Mouse (Mus musculus): Measurements from ENCODE around the gene Spata31d1d. TPM values are rescaled to one million over a fixed set of nuclear protein-coding genes. Genes with fewer than 3 reads are reported as not detected.
"Not testable (repeated sequence)": the region's sequence is repeated elsewhere in the genome, so short reads cannot be mapped to it uniquely, and the experiment has no call there.

Gene Spata31d1d
- polyA plus RNA-seq (2012; rRNA removed) (0.02 TPM in 1 of 2 replicates, not detected in the other), polyA plus RNA-seq (2014; fragmentation: Nextera tagmentation; extraction: Ambion mirVana) (0.03 TPM in 1 of 2 replicates, not detected in the other)

DNA sequence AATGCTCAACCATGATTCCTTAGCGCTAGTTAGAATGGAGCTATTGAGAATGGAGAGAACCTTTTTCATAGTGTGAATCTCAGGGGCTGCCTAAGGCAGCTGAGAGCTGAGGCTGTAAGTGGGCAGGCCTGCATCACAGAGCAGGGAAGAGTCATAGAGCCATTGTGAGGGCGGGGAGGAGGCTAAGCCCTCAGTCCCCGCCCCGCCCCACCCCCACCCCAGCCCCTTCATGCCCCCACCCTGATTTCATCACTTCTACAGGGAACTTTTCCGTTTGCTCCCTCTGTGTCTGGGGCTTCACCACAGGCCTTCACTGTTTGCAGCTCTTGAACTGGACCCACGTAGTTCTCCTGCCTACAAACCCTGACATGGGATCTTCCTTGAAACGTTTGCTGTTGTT is at the start of gene Spata31d1d:
Gene Spata31d1d (minus strand): TSS at position 101 of the 400 bp plus-strand sequence.
- no peak for ATAC-seq (ENCODE audit: insufficient read depth)
- Histone ChIP-seq H3K36me3 (replicated peaks; ENCODE audit: control insufficient read depth, insufficient read depth, low read depth) (no peaks in the 10 kb centered on the region), H3K27me3 (ENCODE audit: control insufficient read depth, insufficient read depth, low read length) (peaks cover 5% of the 10 kb centered on the region; the same call in 1 of the 2 replicates), H3K4me2 (ENCODE audit: low read depth) (no peak within 1 kb of the TSS), H3K9me3 (ENCODE audit: control insufficient read depth, low read length) (no peaks in the 10 kb centered on the region), H3K4me1 (replicated peaks; ENCODE audit: control insufficient read depth in 2 of 2, insufficient read depth in 2 of 2, low read length in 1 of 2) (peaks cover 34 to 43% of the 10 kb centered on the region in 2 experiments), H3K27ac (peak within 1 kb of the TSS; percentile 28; the same call in 1 of the 2 replicates), H3K4me3 (ENCODE audit: insufficient read depth in 1 of 2, low read depth in 2 of 2, low read length in 2 of 2) (no peak within 1 kb of the TSS), H3K9ac (replicated peaks) (no peak within 1 kb of the TSS)
- 22% methylated on average over 7 of the region's 7 CpGs for WGBS (ENCODE audit: insufficient replicate concordance)
- TF ChIP-seq EP300 (IDR thresholded peaks at IDR 0.05; ENCODE audit: low read depth) (no peak), CTCF (IDR thresholded peaks at IDR 0.05; ENCODE audit: low read depth) (no peak)
- no peak for DNase-seq (ENCODE audit: low read depth in 3 of 3, low spot score in 3 of 3)

- not testable (repeated sequence) for H3K9me3 ChIP-seq (ENCODE audit: control insufficient read depth, low read length); H3K4me3 ChIP-seq (ENCODE audit: insufficient read depth in 1 of 2, low read depth in 2 of 2, low read length in 2 of 2); H3K4me2 ChIP-seq (ENCODE audit: low read depth); H3K27ac ChIP-seq; H3K4me1 ChIP-seq (replicated peaks; ENCODE audit: control insufficient read depth in 2 of 2, insufficient read depth in 2 of 2, low read length in 1 of 2); H3K9ac ChIP-seq (replicated peaks); DNase-seq (ENCODE audit: low read depth in 3 of 3, low spot score in 3 of 3); ATAC-seq (ENCODE audit: insufficient read depth); H3K27me3 ChIP-seq (ENCODE audit: control insufficient read depth, insufficient read depth, low read length)
- peaks cover 99% of the 10 kb centered on the region for H3K36me3 ChIP-seq (replicated peaks; ENCODE audit: control insufficient read depth, insufficient read depth, low read depth)
- peak; percentile 46; the same call in 1 of the 2 replicates for TF ChIP-seq CTCF (IDR thresholded peaks at IDR 0.05; ENCODE audit: low read depth)
- WGBS (ENCODE audit: insufficient replicate concordance): 97% methylated on average over 1 of the region's 1 CpGs
These were observed 48.3 kb upstream of the Spata31d1d start for GRCm38 (mm10) chr13:59779744-59780264.

- Histone ChIP-seq H3K9ac (replicated peaks) (no peak overlapping the region), H3K9me3 (ENCODE audit: control insufficient read depth, low read length) (no peaks in the 10 kb centered on the region), H3K27ac (no peak overlapping the region), H3K36me3 (replicated peaks; ENCODE audit: control insufficient read depth, insufficient read depth, low read depth) (peaks cover 96% of the 10 kb centered on the region), H3K27me3 (ENCODE audit: control insufficient read depth, insufficient read depth, low read length) (no peaks in the 10 kb centered on the region), H3K4me3 (ENCODE audit: insufficient read depth in 1 of 2, low read depth in 2 of 2, low read length in 2 of 2) (no peak overlapping the region), H3K4me2 (ENCODE audit: low read depth) (no peak overlapping the region), H3K4me1 (replicated peaks; ENCODE audit: control insufficient read depth in 2 of 2, insufficient read depth in 2 of 2, low read length in 1 of 2) (no peaks in the 10 kb centered on the region; a peak in 2 of 4 replicates)
- no peak for DNase-seq (ENCODE audit: low read depth in 3 of 3, low spot score in 3 of 3)
- ATAC-seq (ENCODE audit: insufficient read depth): no peak; the same call in 1 of the 2 replicates
- TF ChIP-seq EP300 (IDR thresholded peaks at IDR 0.05; ENCODE audit: low read depth) (no peak), CTCF (IDR thresholded peaks at IDR 0.05; ENCODE audit: low read depth) (peak; percentile 67)
- 74% methylated on average over 4 of the region's 4 CpGs for WGBS (ENCODE audit: insufficient replicate concordance)
These were observed 47.7 kb upstream of the Spata31d1d start for GRCm38 (mm10) chr13:59779213-59779612.

DNA sequence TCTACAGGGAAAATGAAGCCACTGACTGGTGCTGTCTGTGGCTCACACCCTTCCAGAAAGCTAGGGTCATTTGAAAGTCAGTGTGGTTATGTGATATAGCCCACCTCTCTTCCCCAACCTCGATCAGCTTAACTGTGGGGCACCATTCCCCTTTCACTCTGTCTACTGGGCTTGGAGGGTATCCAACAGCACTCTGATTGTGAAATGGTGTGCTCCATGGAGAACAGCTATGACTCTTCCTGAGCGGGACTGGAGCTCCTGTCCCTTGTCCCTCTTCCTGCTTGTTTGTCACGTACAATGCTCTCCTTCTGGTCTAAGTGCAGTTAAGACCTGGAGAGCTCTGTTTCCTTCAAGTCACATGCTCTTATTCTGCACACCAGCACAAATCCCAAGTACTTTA is 43.6 kb upstream of the Spata31d1d start:
- Histone ChIP-seq H3K36me3 (replicated peaks; ENCODE audit: control insufficient read depth, insufficient read depth, low read depth) (peaks cover 86% of the 10 kb centered on the region), H3K9ac (replicated peaks) (no peak overlapping the region), H3K4me3 (ENCODE audit: insufficient read depth in 1 of 2, low read depth in 2 of 2, low read length in 2 of 2) (no peak overlapping the region), H3K4me2 (ENCODE audit: low read depth) (no peak overlapping the region), H3K4me1 (replicated peaks; ENCODE audit: control insufficient read depth in 2 of 2, insufficient read depth in 2 of 2, low read length in 1 of 2) (peaks cover 21 to 26% of the 10 kb centered on the region in 2 experiments), H3K27me3 (ENCODE audit: control insufficient read depth, insufficient read depth, low read length) (no peaks in the 10 kb centered on the region), H3K27ac (no peak overlapping the region), H3K9me3 (ENCODE audit: control insufficient read depth, low read length) (no peaks in the 10 kb centered on the region)
- DNase-seq (ENCODE audit: low read depth in 3 of 3, low spot score in 3 of 3): no peak
- no peak for ATAC-seq (ENCODE audit: insufficient read depth)
- WGBS (ENCODE audit: insufficient replicate concordance): 72% methylated on average over 3 of the region's 3 CpGs
- TF ChIP-seq EP300 (IDR thresholded peaks at IDR 0.05; ENCODE audit: low read depth): no peak
- TF ChIP-seq CTCF (IDR thresholded peaks at IDR 0.05; ENCODE audit: low read depth): no peak

GRCm38 (mm10) chr13:59771257-59771656 is 39.7 kb upstream of the Spata31d1d start:
- Histone ChIP-seq H3K27me3 (ENCODE audit: control insufficient read depth, insufficient read depth, low read length) (no peaks in the 10 kb centered on the region), H3K4me3 (ENCODE audit: insufficient read depth in 1 of 2, low read depth in 2 of 2, low read length in 2 of 2) (peak overlapping the region; percentile 25 to 98; a peak in 3 of 4 replicates), H3K4me2 (ENCODE audit: low read depth) (peak overlapping the region; percentile 74), H3K36me3 (replicated peaks; ENCODE audit: control insufficient read depth, insufficient read depth, low read depth) (peaks cover 66% of the 10 kb centered on the region), H3K9me3 (ENCODE audit: control insufficient read depth, low read length) (no peaks in the 10 kb centered on the region), H3K4me1 (replicated peaks; ENCODE audit: control insufficient read depth in 2 of 2, insufficient read depth in 2 of 2, low read length in 1 of 2) (peaks cover 34 to 44% of the 10 kb centered on the region in 2 experiments), H3K9ac (replicated peaks) (peak overlapping the region; percentile 85), H3K27ac (peak overlapping the region; percentile 96)
- DNase-seq (ENCODE audit: low read depth in 3 of 3, low spot score in 3 of 3) (peak; percentile 76 to 83 (median 77)), ATAC-seq (ENCODE audit: insufficient read depth) (peak; percentile 37)
- TF ChIP-seq CTCF (IDR thresholded peaks at IDR 0.05; ENCODE audit: low read depth): 0 out of 2 replicates have a peak, but pooled peaks have one; percentile 21
- TF ChIP-seq EP300 (IDR thresholded peaks at IDR 0.05; ENCODE audit: low read depth): peak; percentile 61
- WGBS (ENCODE audit: insufficient replicate concordance): 6% methylated on average over 9 of the region's 9 CpGs

Measured in liver, embryonic 14.5 days (tissue).